Mouse (Mus musculus) ES-E14 (cell line): ENCODE data around the gene Ndufc1. TPM values are rescaled to one million over a fixed set of nuclear protein-coding genes. Genes with fewer than 3 reads are reported as not detected.
A peak's percentile ranks its signal among the peaks of the same experiment; 100 is the strongest.
"Not testable (repeated sequence)": the region's sequence is repeated elsewhere in the genome, so short reads cannot be mapped to it uniquely, and the experiment has no call there.

Experiments
- DNase-seq: peaks from one replicate; pipeline ENCODE4 v3.0.0-alpha.2; 2013; ENCODE audit warnings: low read depth, low spot score
- H3K27ac ChIP-seq: 2 replicates; pipeline ENCODE4 v1.5.1; 2012; ENCODE audit warnings: low read depth, mild to moderate bottlenecking, low read length, moderate library complexity, mixed read lengths; ENCODE audit not compliant: poor library complexity, insufficient read depth, severe bottlenecking
- H3K36me3 ChIP-seq: 2 replicates; pipeline ENCODE4 v1.6.1; 2012; ENCODE audit warnings: mild to moderate bottlenecking, low read length, moderate library complexity, mixed read lengths; ENCODE audit not compliant: control insufficient read depth, poor library complexity, insufficient read depth, severe bottlenecking
- H3K4me1 ChIP-seq, 2 experiments: fragments of 150-350 bp in 1 of 2; sonication (generic) in 1 of 2; 2 replicates each; pipeline ENCODE4 v1.6.1; 2012; ENCODE audit warnings: low read length in 2 of 2, mild to moderate bottlenecking in 1 of 2, mixed read lengths in 1 of 2; ENCODE audit not compliant: control insufficient read depth in 2 of 2, insufficient read depth in 2 of 2, poor library complexity in 1 of 2
- H3K4me3 ChIP-seq, 2 experiments: fragments of 150-350 bp in 1 of 2; sonication (generic) in 1 of 2; 2 replicates each; pipeline ENCODE4 v1.5.1; 2012; ENCODE audit warnings: low read length in 2 of 2, low read depth in 1 of 2, mild to moderate bottlenecking in 1 of 2, mixed read lengths in 1 of 2; ENCODE audit not compliant: insufficient read depth in 1 of 2, poor library complexity in 1 of 2, severe bottlenecking in 1 of 2
- H3K9ac ChIP-seq: 2 replicates; pipeline ENCODE4 v1.6.1; 2012; ENCODE audit warnings: low read depth, mild to moderate bottlenecking, low read length, mixed read lengths; ENCODE audit not compliant: poor library complexity, insufficient read depth, severe bottlenecking
- H3K9me3 ChIP-seq: fragments of 150-350 bp; sonication (generic); 2 replicates; pipeline ENCODE4 v1.6.1; 2012; ENCODE audit warnings: low read depth, mild to moderate bottlenecking, low read length; ENCODE audit not compliant: control insufficient read depth, insufficient read depth
- CHD2 ChIP-seq: IDR thresholded peaks from 2 replicates; pipeline ENCODE4 v1.6.1; 2014; ENCODE audit warnings: mild to moderate bottlenecking, low read depth, low read length, inconsistent platforms
- HCFC1 ChIP-seq: IDR thresholded peaks from 2 replicates; pipeline ENCODE4 v1.6.1; 2012; ENCODE audit warnings: low read length, inconsistent platforms, borderline replicate concordance; ENCODE audit not compliant: insufficient read depth
- MAFK ChIP-seq: IDR thresholded peaks from 2 replicates; pipeline ENCODE4 v1.6.1; 2014; ENCODE audit warnings: mild to moderate bottlenecking, low read depth, low read length, inconsistent platforms; ENCODE audit not compliant: insufficient read depth
- ZC3H11A ChIP-seq: IDR thresholded peaks from 2 replicates; pipeline ENCODE4 v1.6.1; 2012; ENCODE audit warnings: low read depth, mild to moderate bottlenecking, inconsistent platforms, low read length, borderline replicate concordance
- ZNF384 ChIP-seq: IDR thresholded peaks from 2 replicates; pipeline ENCODE4 v1.6.1; 2012; ENCODE audit warnings: low read depth, low read length, inconsistent platforms
- in situ Hi-C, 2 experiments: fragments of 600-800 bp; cut with MboI; formaldehyde crosslinking; loops; one replicate each; pipeline ENCODE4 v1.15.1; 2025; ENCODE audit warnings: low sequenced_read_pairs in 2 of 2, inconsistent platforms in 1 of 2; ENCODE audit not compliant: unreplicated experiment in 2 of 2
- total RNA-seq: library from RNA; depleted of rRNA; stranded (reverse); fragments of 300-350 nt; gene quantifications from 2 replicates; pipeline ENCODE4 v1.2.3, GENCODE M21; 2012

The Ndufc1 gene
- total RNA-seq, 1 experiment: 231 TPM

GRCm38 (mm10) chr3:51358660-51359557, 49.9 kb downstream of the Ndufc1 start:
- Histone ChIP-seq H3K36me3 (no peaks in the 10 kb centered on the region), H3K4me1 (peaks cover 2 to 10% of the 10 kb centered on the region in 2 experiments; a peak in 1 of 4 replicates), H3K27ac (peak overlapping the region; percentile 11; the same call in 1 of the 2 replicates), H3K9ac (peak overlapping the region; percentile 76), H3K9me3 (no peaks in the 10 kb centered on the region), H3K4me3 (peak overlapping the region; percentile 66 to 82)
- in situ Hi-C loops: loop anchor here in 1 of 2 experiments (10.0 kb wide), 1 partner anchor 124 kb away; no protein-coding TSS in a partner anchor
- peak; percentile 80 for DNase-seq
- TF ChIP-seq MAFK (peak; percentile 83), ZC3H11A (no peak)

DNA sequence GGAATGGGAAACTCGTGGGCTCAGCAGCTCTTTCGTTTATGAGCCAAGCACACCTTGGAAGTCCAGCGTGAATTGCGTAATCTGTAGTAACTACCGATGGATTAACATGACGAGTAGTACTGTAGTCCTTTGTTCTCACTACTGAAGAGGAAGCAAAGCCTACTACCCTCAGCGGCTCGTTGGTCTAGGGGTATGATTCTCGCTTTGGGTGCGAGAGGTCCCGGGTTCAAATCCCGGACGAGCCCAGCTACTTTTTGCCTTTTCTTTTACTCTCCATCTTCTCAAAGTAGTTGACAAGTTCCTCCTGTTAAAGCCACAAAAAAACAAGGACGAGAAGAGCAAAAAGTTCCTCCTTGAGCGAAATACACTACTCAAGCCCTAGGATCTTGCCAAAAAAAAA, 50.6 kb downstream of the Ndufc1 start:
- DNase-seq: peak; percentile 75
- Histone ChIP-seq H3K9ac (peak overlapping the region; percentile 46), H3K9me3 (no peaks in the 10 kb centered on the region), H3K4me1 (peaks cover 2 to 10% of the 10 kb centered on the region in 2 experiments; a peak in 1 of 4 replicates), H3K27ac (no peak overlapping the region), H3K4me3 (peak overlapping the region; percentile 66 to 82), H3K36me3 (no peaks in the 10 kb centered on the region)
- in situ Hi-C loops: loop anchor here in 1 of 2 experiments (10.0 kb wide), 1 partner anchor 123 kb away; no protein-coding TSS in a partner anchor
- peak; percentile 82 for TF ChIP-seq MAFK
- peak; percentile 94 for TF ChIP-seq ZNF384
- no peak for TF ChIP-seq ZC3H11A

DNA sequence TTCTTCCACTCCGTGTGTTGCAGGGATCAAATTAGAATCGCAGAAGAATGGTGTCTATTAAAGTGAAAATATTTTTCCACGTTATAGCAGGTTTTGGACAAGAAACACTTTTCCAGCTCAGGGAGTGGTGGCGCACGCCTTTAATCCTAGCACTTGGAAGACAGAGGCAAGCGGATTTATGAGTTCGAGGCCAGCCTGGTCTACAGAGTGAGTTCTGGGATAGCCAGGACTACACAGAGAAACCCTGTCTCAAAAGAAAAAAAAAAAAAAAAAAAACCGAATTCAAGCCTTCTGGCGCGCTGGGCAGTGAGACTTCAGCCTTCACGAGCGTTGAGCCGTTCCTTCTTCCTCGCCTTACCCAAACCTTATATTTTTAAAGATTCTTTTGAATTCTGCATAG, 51.2 kb downstream of the Ndufc1 start:
- Histone ChIP-seq H3K9me3 (no peaks in the 10 kb centered on the region), H3K36me3 (no peaks in the 10 kb centered on the region), H3K27ac (no peak overlapping the region), H3K4me1 (peaks cover 2 to 10% of the 10 kb centered on the region in 2 experiments; a peak in 1 of 4 replicates), H3K4me3 (peak overlapping the region; percentile 66 to 82), H3K9ac (peak overlapping the region; percentile 46; the same call in 1 of the 2 replicates)
- no peak for DNase-seq
- in situ Hi-C loops: loop anchor here in 1 of 2 experiments (10.0 kb wide), 1 partner anchor 123 kb away; no protein-coding TSS in a partner anchor
- TF ChIP-seq HCFC1 (no peak), ZNF384 (peak; percentile 57), ZC3H11A (no peak), CHD2 (no peak), MAFK (no peak)

- no peak overlapping the region for H3K9ac ChIP-seq
- no peak overlapping the region for H3K4me3 ChIP-seq
- DNase-seq: no peak
- H3K27ac ChIP-seq: no peak overlapping the region
- no peaks in the 10 kb centered on the region for H3K9me3 ChIP-seq
- TF ChIP-seq CHD2 (no peak), HCFC1 (no peak), ZNF384 (no peak), MAFK (no peak), ZC3H11A (no peak)
- H3K4me1 ChIP-seq: peaks cover 2 to 10% of the 10 kb centered on the region in 2 experiments; a peak in 1 of 4 replicates
- no peaks in the 10 kb centered on the region for H3K36me3 ChIP-seq
- in situ Hi-C loops: loop anchor here in 1 of 2 experiments (10.0 kb wide), 1 partner anchor 122 kb away; no protein-coding TSS in a partner anchor
Measured at GRCm38 (mm10) chr3:51357078-51357477, 51.7 kb downstream of the Ndufc1 start.

GRCm38 (mm10) chr3:51354956-51355355, 53.8 kb downstream of the Ndufc1 start:
- not testable (repeated sequence) for H3K27ac ChIP-seq, H3K9ac ChIP-seq, DNase-seq, H3K9me3 ChIP-seq, H3K36me3 ChIP-seq, H3K4me3 ChIP-seq
- in situ Hi-C loops: loop anchor here in 1 of 2 experiments (10.0 kb wide), 1 partner anchor 120 kb away; no protein-coding TSS in a partner anchor
- peaks cover 2 to 11% of the 10 kb centered on the region in 2 experiments; a peak in 2 of 4 replicates for H3K4me1 ChIP-seq
